Mouse (Mus musculus): ENCODE measurements around the gene Orai2. TPM values are rescaled to one million over a fixed set of nuclear protein-coding genes. Genes with fewer than 3 reads are reported as not detected.

The Orai2 gene
- total and polyA plus RNA-seq, 3 experiments, result 7.3 to 8.8 (median 7.4) TPM

GRCm38 (mm10) chr5:136104511-136104910 lies 66.0 kb downstream of the Orai2 start:
- Histone ChIP-seq H3K4me2 (ENCODE audit: insufficient read depth, low read depth, poor library complexity, severe bottlenecking) (no peak overlapping the region), H3K27me3 (replicated peaks) (peaks cover 67% of the 10 kb centered on the region), H3K36me3 (replicated peaks in 1 of 2; ENCODE audit: control insufficient read depth in 1 of 2, insufficient read depth in 1 of 2, low read length in 1 of 2) (no peaks in the 10 kb centered on the region), H3K27ac (ENCODE audit: insufficient read depth, low read depth) (no peak overlapping the region), H3K4me3 (replicated peaks in 1 of 3; ENCODE audit: low read depth in 2 of 3, low read length in 2 of 3, poor library complexity in 1 of 3) (no peak overlapping the region), H3K79me2 (replicated peaks; ENCODE audit: control insufficient read depth, extremely low read depth, insufficient read depth, poor library complexity, severe bottlenecking) (no peaks in the 10 kb centered on the region), H3K4me1 (ENCODE audit: control insufficient read depth in 1 of 2, insufficient read depth in 2 of 2) (peaks cover 2 to 8% of the 10 kb centered on the region in 2 experiments; a peak in 3 of 4 replicates), H3K9me3 (replicated peaks; ENCODE audit: low read length) (peaks cover 9% of the 10 kb centered on the region), H3K9ac (ENCODE audit: insufficient read depth, low read depth) (no peak overlapping the region)
- peak; percentile 37 for DNase-seq (ENCODE audit: extremely low read depth)
- dilution Hi-C loops (cut with MboI; ENCODE audit: extremely low pct_ligation_motif_present, extremely low pct_unique_long_range_greater_than_20kb, low sequenced_read_pairs), result no loop called here
- in situ Hi-C loops (cut with MboI; ENCODE audit: low pct_ligation_motif_present, low pct_unique_long_range_greater_than_20kb, low sequenced_read_pairs), result no loop called here
- TF ChIP-seq JUN (IDR thresholded peaks at IDR 0.05; ENCODE audit: insufficient read depth, low read depth, low read length) (no peak), ELF1 (IDR thresholded peaks at IDR 0.05; ENCODE audit: low read depth, low read length) (no peak), USF2 (conservative IDR thresholded peaks at IDR 0.05; ENCODE audit: low read depth, low read length) (no peak), CTCF (conservative IDR thresholded peaks at IDR 0.05 in 1 of 2, IDR thresholded peaks at IDR 0.05 in 1 of 2; ENCODE audit: low read depth in 2 of 2, low read length in 2 of 2) (peak; percentile 34 to 60; a peak in 3 of 4 replicates)

- H3K27ac ChIP-seq (ENCODE audit: insufficient read depth, low read depth), result no peak overlapping the region
- no peak overlapping the region for H3K4me3 ChIP-seq (replicated peaks in 1 of 3; ENCODE audit: low read depth in 2 of 3, low read length in 2 of 3, poor library complexity in 1 of 3)
- H3K9ac ChIP-seq (ENCODE audit: insufficient read depth, low read depth), result no peak overlapping the region
- H3K27me3 ChIP-seq (replicated peaks), result peaks cover 70% of the 10 kb centered on the region
- H3K36me3 ChIP-seq (replicated peaks in 1 of 2; ENCODE audit: control insufficient read depth in 1 of 2, insufficient read depth in 1 of 2, low read length in 1 of 2), result no peaks in the 10 kb centered on the region
- peaks cover 9% of the 10 kb centered on the region for H3K9me3 ChIP-seq (replicated peaks; ENCODE audit: low read length)
- TF ChIP-seq MAFK (IDR thresholded peaks at IDR 0.05; ENCODE audit: insufficient replicate concordance, low read length) (no peak), NRF1 (IDR thresholded peaks at IDR 0.05; ENCODE audit: low read depth, low read length) (peak; percentile 64), UBTF (IDR thresholded peaks at IDR 0.05; ENCODE audit: low read depth, low read length) (no peak), MAX (IDR thresholded peaks at IDR 0.05; ENCODE audit: low read length) (peak; percentile 58; the same call in 1 of the 2 replicates), ZMIZ1 (IDR thresholded peaks at IDR 0.05; ENCODE audit: low read depth, low read length) (no peak), NELFE (IDR thresholded peaks at IDR 0.05; ENCODE audit: low read depth, low read length) (no peak), CTCF (conservative IDR thresholded peaks at IDR 0.05 in 1 of 2, IDR thresholded peaks at IDR 0.05 in 1 of 2; ENCODE audit: low read depth in 2 of 2, low read length in 2 of 2) (peak; percentile 17 to 62; a peak in 2 of 4 replicates), BHLHE40 (IDR thresholded peaks at IDR 0.05; ENCODE audit: low read depth, low read length) (peak; percentile 97), SMC3 (IDR thresholded peaks at IDR 0.05; ENCODE audit: low read depth, low read length) (peak; percentile 61), RAD21 (IDR thresholded peaks at IDR 0.05; ENCODE audit: low read depth, low read length) (peak; percentile 13)
- dilution Hi-C loops (cut with MboI; ENCODE audit: extremely low pct_ligation_motif_present, extremely low pct_unique_long_range_greater_than_20kb, low sequenced_read_pairs) (no loop called here), in situ Hi-C loops (cut with MboI; ENCODE audit: low pct_ligation_motif_present, low pct_unique_long_range_greater_than_20kb, low sequenced_read_pairs) (no loop called here)
- H3K4me2 ChIP-seq (ENCODE audit: insufficient read depth, low read depth, poor library complexity, severe bottlenecking), result no peak overlapping the region
- no peaks in the 10 kb centered on the region for H3K4me1 ChIP-seq (ENCODE audit: control insufficient read depth in 1 of 2, insufficient read depth in 2 of 2)
- H3K79me2 ChIP-seq (replicated peaks; ENCODE audit: control insufficient read depth, extremely low read depth, insufficient read depth, poor library complexity, severe bottlenecking), result no peaks in the 10 kb centered on the region
- DNase-seq (ENCODE audit: extremely low read depth), result no peak
Measured at GRCm38 (mm10) chr5:136102099-136102820, 68.3 kb downstream of the Orai2 start.

Data from CH12.LX (cell line).